24 mouse cellular contexts compared by ENCODE assay signal in the genomic region with DNA sequence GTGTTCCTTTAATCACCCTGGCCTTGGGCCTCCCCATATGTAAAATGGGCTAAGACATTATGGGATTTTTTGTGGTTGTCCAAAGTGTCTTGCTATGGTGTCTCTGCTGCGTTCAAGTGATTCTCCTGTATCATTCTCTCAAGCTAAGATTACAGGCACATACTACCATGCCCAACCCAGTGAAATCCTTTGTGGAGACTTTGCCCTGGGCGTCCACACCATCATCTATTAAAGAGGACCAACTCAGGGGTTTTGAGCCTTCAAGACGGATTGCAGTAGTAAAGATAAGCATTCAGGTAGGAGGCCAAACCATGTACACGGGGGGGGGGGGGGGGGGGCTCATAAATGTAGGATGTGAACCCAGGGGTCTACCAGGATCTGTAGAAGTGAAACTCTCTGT. TPM values are rescaled to one million over a fixed set of nuclear protein-coding genes. Genes with fewer than 3 reads are reported as not detected.
A peak's percentile ranks its signal among the peaks of the same experiment; 100 is the strongest.
DNase-seq lines count a peak whose midpoint lies in the region; ATAC-seq and TF ChIP-seq lines count a peak whose summit lies in the region.
"Had no signal": no experiment of that assay in that cellular context is flagged by ENCODE, and none has a peak within 500 bp of the region (broad histone marks: within the 10 kb centered on the region; RNA-seq: fewer than 3 reads in every experiment).

No protein-coding gene starts in this region.

- no peaks in the 10 kb centered on the region for H3K79me2 ChIP-seq in liver, adult 2 months (ENCODE audit: control insufficient read depth, insufficient read depth, low read length)

- no peaks in the 10 kb centered on the region for H3K9me3 ChIP-seq in liver, embryonic 12.5 days (replicated peaks)
- no peaks in the 10 kb centered on the region for H3K9me3 ChIP-seq in intestine, embryonic 15.5 days
- H3K9me3 ChIP-seq in intestine, postnatal 0 days (ENCODE audit: control insufficient read depth), result no peaks in the 10 kb centered on the region
- H3K9me3 ChIP-seq: embryonic facial prominence, embryonic 10.5 days; embryonic facial prominence, embryonic 12.5 days; forebrain, embryonic 13.5 days; forebrain, embryonic 15.5 days; G1E had no signal

- H3K27me3 ChIP-seq in liver, adult 2 months (ENCODE audit: control insufficient read depth, insufficient read depth, low read length), result no peaks in the 10 kb centered on the region
- H3K27me3 ChIP-seq in liver, embryonic 12.5 days (replicated peaks), result peaks cover 57% of the 10 kb centered on the region
- no peaks in the 10 kb centered on the region for H3K27me3 ChIP-seq in intestine, embryonic 15.5 days (replicated peaks)
- H3K27me3 ChIP-seq in intestine, postnatal 0 days (replicated peaks; ENCODE audit: control insufficient read depth, insufficient read depth, low read length), result no peaks in the 10 kb centered on the region
- H3K27me3 ChIP-seq: embryonic facial prominence, embryonic 12.5 days; forebrain, embryonic 13.5 days; forebrain, embryonic 15.5 days; Patski had no signal

- H3K4me3 ChIP-seq in liver, adult 2 months (ENCODE audit: insufficient read depth, low read depth, low read length), result no peak overlapping the region
- no peak overlapping the region for H3K4me3 ChIP-seq in liver, embryonic 12.5 days
- no peak overlapping the region for H3K4me3 ChIP-seq in intestine, embryonic 15.5 days (replicated peaks)
- no peak overlapping the region for H3K4me3 ChIP-seq in intestine, postnatal 0 days (ENCODE audit: low read depth, low read length)
- H3K4me3 ChIP-seq: embryonic facial prominence, embryonic 10.5 days; embryonic facial prominence, embryonic 12.5 days; forebrain, embryonic 13.5 days; forebrain, embryonic 15.5 days had no signal

- H3K27ac ChIP-seq in liver, adult 2 months (replicated peaks; ENCODE audit: insufficient read depth, low read depth, low read length), result peak overlapping the region; percentile 78
- no peak overlapping the region for H3K27ac ChIP-seq in liver, embryonic 12.5 days
- no peak overlapping the region for H3K27ac ChIP-seq in intestine, embryonic 15.5 days
- peak overlapping the region; percentile 76 for H3K27ac ChIP-seq in intestine, postnatal 0 days (ENCODE audit: low read depth, low read length)
- H3K27ac ChIP-seq: embryonic facial prominence, embryonic 10.5 days; embryonic facial prominence, embryonic 12.5 days; forebrain, embryonic 13.5 days; forebrain, embryonic 15.5 days had no signal

- no peak for TF ChIP-seq CTCF in liver, adult 2 months (IDR thresholded peaks at IDR 0.05; ENCODE audit: low read depth, low read length)
- TF ChIP-seq CTCF in intestine, postnatal 0 days (IDR thresholded peaks at IDR 0.05; ENCODE audit: low read depth), result no peak

- peaks cover 52% of the 10 kb centered on the region for H3K36me3 ChIP-seq in liver, adult 2 months (ENCODE audit: control insufficient read depth, insufficient read depth, low read length)
- no peaks in the 10 kb centered on the region for H3K36me3 ChIP-seq in liver, embryonic 12.5 days
- no peaks in the 10 kb centered on the region for H3K36me3 ChIP-seq in intestine, embryonic 15.5 days
- H3K36me3 ChIP-seq in intestine, postnatal 0 days (ENCODE audit: control insufficient read depth, insufficient read depth), result no peaks in the 10 kb centered on the region; the same call in 1 of the 2 replicates
- H3K36me3 ChIP-seq: embryonic facial prominence, embryonic 10.5 days; embryonic facial prominence, embryonic 12.5 days; forebrain, embryonic 15.5 days; G1E had no signal

- H3K4me2 ChIP-seq in liver, embryonic 12.5 days, result no peak overlapping the region
- no peak overlapping the region for H3K4me2 ChIP-seq in intestine, embryonic 15.5 days (replicated peaks)
- H3K4me2 ChIP-seq in intestine, postnatal 0 days (replicated peaks; ENCODE audit: low read depth), result no peak overlapping the region
- H3K4me2 ChIP-seq: embryonic facial prominence, embryonic 12.5 days; forebrain, embryonic 13.5 days; forebrain, embryonic 15.5 days had no signal

- 68% methylated on average over 4 of the region's 4 CpGs for WGBS in liver, adult 2 months
- 68% methylated on average over 4 of the region's 4 CpGs for WGBS in liver, embryonic 12.5 days (ENCODE audit: insufficient replicate concordance)
- 60% methylated on average over 4 of the region's 4 CpGs for WGBS in intestine, embryonic 15.5 days
- 34% methylated on average over 4 of the region's 4 CpGs for WGBS in intestine, postnatal 0 days

- H3K9ac ChIP-seq in liver, adult 2 months (ENCODE audit: low read depth, low read length), result no peak overlapping the region
- H3K9ac ChIP-seq in liver, embryonic 12.5 days, result no peak overlapping the region
- no peak overlapping the region for H3K9ac ChIP-seq in intestine, embryonic 15.5 days
- H3K9ac ChIP-seq in intestine, postnatal 0 days (ENCODE audit: low read depth, low read length), result no peak overlapping the region
- H3K9ac ChIP-seq: embryonic facial prominence, embryonic 12.5 days; forebrain, embryonic 13.5 days; forebrain, embryonic 15.5 days; forebrain, postnatal 0 days had no signal

- DNase-seq in liver, adult 2 months (ENCODE audit: extremely low read depth, low read depth, low spot score), result peak; percentile 17
- no peak for DNase-seq in cerebellum, adult 11 months
- DNase-seq in adrenal gland, postnatal 36 days, result no peak
- DNase-seq: adrenal gland, adult 8-10 months; adrenal gland, postnatal 14 days; B cell, adult 2 months; cerebellum, adult 11-12 months; cerebellum, adult 2 months; cerebellum, adult 9-10 months; cerebellum, postnatal 10 days; cerebellum, postnatal 25 days; forebrain, postnatal 0 days had no signal

- H3K4me1 ChIP-seq in liver, adult 2 months (ENCODE audit: control insufficient read depth, insufficient read depth, low read length), result peaks cover 31% of the 10 kb centered on the region; the same call in 1 of the 2 replicates
- no peaks in the 10 kb centered on the region for H3K4me1 ChIP-seq in liver, embryonic 12.5 days
- peaks cover 4% of the 10 kb centered on the region for H3K4me1 ChIP-seq in intestine, embryonic 15.5 days (replicated peaks)
- 0 out of 2 replicates have a peak, but pooled peaks cover 4% of the 10 kb centered on the region for H3K4me1 ChIP-seq in intestine, postnatal 0 days (replicated peaks; ENCODE audit: control insufficient read depth, insufficient read depth, low read length)

- ATAC-seq in liver, embryonic 12.5 days, result no peak
- peak; percentile 55 for ATAC-seq in intestine, embryonic 15.5 days
- peak; percentile 71 for ATAC-seq in intestine, postnatal 0 days
- ATAC-seq: activated CD4-positive, CD25-positive, alpha-beta regulatory T cell, adult 4 months; CD4-positive, CD25-positive, alpha-beta regulatory T cell, adult 4 months; forebrain, embryonic 13.5 days; forebrain, embryonic 15.5 days; forebrain, postnatal 0 days; Patski had no signal

- no peak for TF ChIP-seq POLR2A in liver, adult 2 months (IDR thresholded peaks at IDR 0.05; ENCODE audit: extremely low read depth, insufficient read depth, low read length)

RNA-seq across cellular contexts. Expression of a gene that starts 14.7 kb away (rescaled TPM):
- 982 and 1,378 TPM in 2 replicates for total RNA-seq in liver, adult 2 months (2014; rRNA removed)
- 3,567 and 4,585 TPM in 2 replicates for polyA plus RNA-seq in liver, adult 2 months (2012; rRNA removed)
- polyA plus RNA-seq in liver, embryonic 12.5 days (2016; fragmentation: Nextera tagmentation; extraction: Ambion mirVana), result 2.8 and 3.3 TPM in 2 replicates
- polyA plus RNA-seq in intestine, embryonic 15.5 days (2015; fragmentation: Nextera tagmentation; extraction: Ambion mirVana), result 8.4 and 16.0 TPM in 2 replicates
- polyA plus RNA-seq in intestine, postnatal 0 days (2015; fragmentation: Nextera tagmentation; extraction: Ambion mirVana), result 15.5 and 15.6 TPM in 2 replicates
- total RNA-seq in adrenal gland, postnatal 36 days (2021), result 1 to 10 TPM in 1 of 2 experiments, under 1 TPM in 1; 0.30 to 1.0 TPM
- polyA plus RNA-seq: activated CD4-positive, CD25-positive, alpha-beta regulatory T cell, adult 4 months; CD4-positive, CD25-positive, alpha-beta regulatory T cell, adult 4 months; G1E had no signal

RNA-seq across cellular contexts. Expression of a gene that starts 19.4 kb away (rescaled TPM):
- 31.6 and 44.8 TPM in 2 replicates for total RNA-seq in liver, adult 2 months (2014; rRNA removed)
- polyA plus RNA-seq in liver, adult 2 months (2012; rRNA removed), result 117 and 122 TPM in 2 replicates
- polyA plus RNA-seq in liver, embryonic 12.5 days (2016; fragmentation: Nextera tagmentation; extraction: Ambion mirVana), result 206 and 210 TPM in 2 replicates
- polyA plus RNA-seq in intestine, embryonic 15.5 days (2015; fragmentation: Nextera tagmentation; extraction: Ambion mirVana), result 334 and 335 TPM in 2 replicates
- polyA plus RNA-seq in intestine, postnatal 0 days (2015; fragmentation: Nextera tagmentation; extraction: Ambion mirVana), result 245 and 265 TPM in 2 replicates
- total RNA-seq in adrenal gland, postnatal 36 days (2021), result 100 to 1,000 TPM; 221 to 245 TPM

RNA-seq across cellular contexts. Expression of a gene that starts 24.9 kb away (rescaled TPM):
- total RNA-seq in liver, adult 2 months (2014; rRNA removed), result 3.2 and 6.3 TPM in 2 replicates
- polyA plus RNA-seq in liver, adult 2 months (2012; rRNA removed), result 5.5 and 7.1 TPM in 2 replicates
- 1.9 and 2.4 TPM in 2 replicates for polyA plus RNA-seq in liver, embryonic 12.5 days (2016; fragmentation: Nextera tagmentation; extraction: Ambion mirVana)
- polyA plus RNA-seq in intestine, embryonic 15.5 days (2015; fragmentation: Nextera tagmentation; extraction: Ambion mirVana), result 0.82 and 1.9 TPM in 2 replicates
- polyA plus RNA-seq in intestine, postnatal 0 days (2015; fragmentation: Nextera tagmentation; extraction: Ambion mirVana), result 1.6 and 1.9 TPM in 2 replicates
- not detected for total RNA-seq in adrenal gland, postnatal 36 days (2021)
- total RNA-seq: CH12.LX had no signal
- polyA plus RNA-seq: G1E had no signal

RNA-seq across cellular contexts. Expression of a gene that starts 45.6 kb away (rescaled TPM):
- 0.13 and 0.37 TPM in 2 replicates for total RNA-seq in liver, adult 2 months (2014; rRNA removed)
- polyA plus RNA-seq in liver, adult 2 months (2012; rRNA removed), result 0.68 and 0.83 TPM in 2 replicates
- 0.35 and 0.52 TPM in 2 replicates for polyA plus RNA-seq in liver, embryonic 12.5 days (2016; fragmentation: Nextera tagmentation; extraction: Ambion mirVana)
- 34.7 and 37.5 TPM in 2 replicates for polyA plus RNA-seq in intestine, embryonic 15.5 days (2015; fragmentation: Nextera tagmentation; extraction: Ambion mirVana)
- 37.1 and 37.3 TPM in 2 replicates for polyA plus RNA-seq in intestine, postnatal 0 days (2015; fragmentation: Nextera tagmentation; extraction: Ambion mirVana)
- total RNA-seq in adrenal gland, postnatal 36 days (2021), result 1 to 10 TPM; 4.6 to 8.4 TPM
- polyA plus RNA-seq: activated CD4-positive, CD25-positive, alpha-beta regulatory T cell, adult 4 months; CD4-positive, CD25-positive, alpha-beta regulatory T cell, adult 4 months; G1E had no signal

RNA-seq across cellular contexts. Expression of a gene that starts 55.7 kb away (rescaled TPM):
- total RNA-seq in liver, adult 2 months (2014; rRNA removed), result 3.5 and 4.6 TPM in 2 replicates
- polyA plus RNA-seq in liver, adult 2 months (2012; rRNA removed), result 6.7 and 8.9 TPM in 2 replicates
- polyA plus RNA-seq in liver, embryonic 12.5 days (2016; fragmentation: Nextera tagmentation; extraction: Ambion mirVana), result 3.9 and 4.2 TPM in 2 replicates
- polyA plus RNA-seq in intestine, embryonic 15.5 days (2015; fragmentation: Nextera tagmentation; extraction: Ambion mirVana), result 8.9 and 11.2 TPM in 2 replicates
- polyA plus RNA-seq in intestine, postnatal 0 days (2015; fragmentation: Nextera tagmentation; extraction: Ambion mirVana), result 3.9 and 4.4 TPM in 2 replicates
- 10 to 100 TPM; 22.6 to 41.3 TPM for total RNA-seq in adrenal gland, postnatal 36 days (2021)
- polyA plus RNA-seq: activated CD4-positive, CD25-positive, alpha-beta regulatory T cell, adult 4 months; CD4-positive, CD25-positive, alpha-beta regulatory T cell, adult 4 months had no signal

Comparison
In these comparisons a context has a peak if more than half of its experiments do, and no peak if none do; other contexts are left out.
1. H3K27ac ChIP-seq: peak in liver, adult 2 months (single experiment) and intestine, postnatal 0 days (single experiment); none in liver, embryonic 12.5 days (single experiment) and intestine, embryonic 15.5 days (single experiment).
2. RNA of a gene that starts 14.7 kb away (polyA plus RNA-seq): 3,567 to 4,585 TPM in liver, adult 2 months; 15.5 to 15.6 TPM in intestine, postnatal 0 days, 8.4 to 16.0 TPM in intestine, embryonic 15.5 days and 2.8 to 3.3 TPM in liver, embryonic 12.5 days; every median in the first group is over 100 times any median in the second.